Mouse (Mus musculus) ES-E14 (cell line): ENCODE measurements around the gene Dcbld2.

Experiments used
- CHD2 ChIP-seq: IDR thresholded peaks from 2 replicates; pipeline ENCODE4 v1.6.1; 2014; ENCODE audit warnings: mild to moderate bottlenecking, low read depth, low read length, inconsistent platforms
- HCFC1 ChIP-seq: IDR thresholded peaks from 2 replicates; pipeline ENCODE4 v1.6.1; 2012; ENCODE audit warnings: low read length, inconsistent platforms, borderline replicate concordance; ENCODE audit not compliant: insufficient read depth
- MAFK ChIP-seq: IDR thresholded peaks from 2 replicates; pipeline ENCODE4 v1.6.1; 2014; ENCODE audit warnings: mild to moderate bottlenecking, low read depth, low read length, inconsistent platforms; ENCODE audit not compliant: insufficient read depth
- ZNF384 ChIP-seq: IDR thresholded peaks from 2 replicates; pipeline ENCODE4 v1.6.1; 2012; ENCODE audit warnings: low read depth, low read length, inconsistent platforms

DNA sequence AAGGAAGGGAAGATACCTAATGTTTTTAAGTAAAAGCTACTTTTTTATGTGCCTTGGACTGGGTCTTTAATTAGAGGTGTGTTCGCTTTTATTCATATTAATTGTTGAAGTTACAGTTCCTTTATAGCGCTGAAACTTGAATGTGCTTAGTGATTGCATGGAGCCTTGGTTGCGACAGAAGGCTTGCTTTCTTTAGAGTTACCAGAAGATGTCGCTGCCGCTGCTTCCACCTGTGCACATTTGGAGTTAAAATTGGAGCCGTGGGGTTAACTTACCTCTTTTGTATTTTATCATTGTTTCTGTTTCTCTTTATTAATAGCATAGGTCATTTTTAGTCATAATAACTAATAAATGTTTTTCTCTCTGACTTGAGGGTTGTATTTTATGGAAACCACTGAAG lies 36.5 kb downstream of the Dcbld2 start:
- TF ChIP-seq HCFC1: no peak
- no peak for TF ChIP-seq CHD2
- TF ChIP-seq MAFK: no peak
- no peak for TF ChIP-seq ZNF384
